Mouse (Mus musculus) retina, embryonic 14.5 days (tissue): ENCODE results near the gene Fhit.

Experiments used
- DNase-seq: peaks from one replicate; pipeline ENCODE4 v3.0.0-alpha.2; 2015; ENCODE audit warnings: low spot score

The Fhit gene

GRCm38 (mm10) chr14:10363306-10363705 lies 798.5 kb downstream of the Fhit start:
- no peak for DNase-seq

- DNase-seq: no peak
Measured at GRCm38 (mm10) chr14:10345905-10346304, 815.9 kb downstream of the Fhit start.

GRCm38 (mm10) chr14:10344064-10344463 lies 817.8 kb downstream of the Fhit start:
- no peak for DNase-seq

GRCm38 (mm10) chr14:10316764-10317163 lies 845.1 kb downstream of the Fhit start:
- DNase-seq: no peak

GRCm38 (mm10) chr14:10312190-10312589 lies 849.6 kb downstream of the Fhit start:
- no peak for DNase-seq

DNA sequence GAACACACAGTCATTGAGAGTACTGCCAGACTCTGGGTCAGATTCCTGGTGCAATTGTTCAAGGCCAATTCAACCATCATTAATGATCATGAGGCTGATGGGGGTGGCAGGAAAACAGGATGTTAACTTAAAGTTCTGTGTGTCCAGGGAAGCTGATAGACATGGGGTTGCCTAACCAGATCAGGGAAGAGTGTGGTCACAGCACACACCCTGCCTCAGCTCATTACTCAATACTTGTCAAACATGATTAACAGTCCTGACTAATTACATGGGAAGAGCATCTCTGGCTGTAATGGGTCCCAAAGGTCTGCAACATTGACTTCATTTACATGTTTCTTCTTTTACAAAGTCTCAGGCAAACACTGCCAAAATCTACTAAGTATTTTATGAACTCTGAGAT lies 856.5 kb downstream of the Fhit start:
- DNase-seq: peak; percentile 39

DNA sequence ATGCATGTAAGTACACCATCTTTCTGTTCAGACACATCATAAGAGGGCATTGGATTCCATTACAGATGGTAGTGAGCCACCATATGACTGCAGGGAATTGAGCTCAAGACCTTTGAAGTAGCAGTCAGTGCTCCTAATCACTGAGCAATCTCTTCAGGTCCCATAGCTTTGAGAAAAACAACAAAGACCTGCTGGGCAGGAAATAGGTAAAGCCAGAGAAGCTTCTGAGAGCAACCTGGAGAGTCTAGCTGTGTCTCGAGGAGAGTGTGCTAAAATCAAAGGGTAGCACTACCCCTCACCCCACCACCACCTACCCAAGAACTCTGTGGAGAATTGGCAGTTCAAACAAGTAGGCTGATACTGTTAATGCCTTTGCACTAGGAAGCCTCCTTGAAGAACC lies 860.3 kb downstream of the Fhit start:
- no peak for DNase-seq

GRCm38 (mm10) chr14:10300914-10301313 lies 860.9 kb downstream of the Fhit start:
- DNase-seq: no peak

- no peak for DNase-seq
Measured at GRCm38 (mm10) chr14:10299030-10299429, 862.8 kb downstream of the Fhit start.

DNA sequence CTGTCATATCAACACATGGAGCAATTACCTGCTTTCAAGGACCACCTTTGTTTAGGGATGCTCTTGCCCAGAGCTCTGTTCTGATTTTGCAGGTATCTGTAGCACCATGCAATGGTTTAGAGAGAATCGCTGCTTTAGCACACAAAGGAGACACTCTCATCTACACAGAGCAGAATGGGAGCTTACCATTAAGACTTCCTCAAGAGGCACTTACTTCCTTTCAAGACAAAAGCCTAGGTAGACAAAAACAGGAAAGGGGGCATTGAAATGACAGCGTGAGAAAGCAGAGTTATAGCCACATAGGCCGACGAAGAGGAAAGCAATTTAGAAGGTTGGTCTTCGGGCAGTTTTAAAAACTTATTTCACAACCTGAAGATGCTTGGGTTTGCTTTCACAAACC lies 872.8 kb downstream of the Fhit start:
- DNase-seq: no peak

DNA sequence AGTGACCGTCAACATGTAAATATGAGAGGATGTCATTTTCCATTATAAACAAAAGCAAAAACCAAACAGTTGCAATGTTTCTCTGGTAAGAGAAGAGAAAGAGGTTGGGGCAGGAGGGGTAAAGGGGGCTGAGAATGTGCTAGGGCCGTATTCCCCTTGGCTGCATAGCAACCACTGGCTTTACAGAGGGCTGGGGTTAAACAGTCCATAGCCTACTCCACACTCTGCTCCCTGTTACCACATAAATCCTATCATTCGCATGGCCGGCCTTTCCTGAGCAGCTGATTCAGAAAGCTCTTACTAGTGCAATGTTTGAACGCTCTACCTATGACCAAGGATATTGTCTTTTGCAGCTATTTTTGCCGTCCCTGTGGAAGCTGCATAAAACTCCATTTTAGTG lies 875.8 kb downstream of the Fhit start:
- peak; percentile 29 for DNase-seq

GRCm38 (mm10) chr14:10228708-10229107 lies 933.1 kb downstream of the Fhit start:
- no peak for DNase-seq

DNA sequence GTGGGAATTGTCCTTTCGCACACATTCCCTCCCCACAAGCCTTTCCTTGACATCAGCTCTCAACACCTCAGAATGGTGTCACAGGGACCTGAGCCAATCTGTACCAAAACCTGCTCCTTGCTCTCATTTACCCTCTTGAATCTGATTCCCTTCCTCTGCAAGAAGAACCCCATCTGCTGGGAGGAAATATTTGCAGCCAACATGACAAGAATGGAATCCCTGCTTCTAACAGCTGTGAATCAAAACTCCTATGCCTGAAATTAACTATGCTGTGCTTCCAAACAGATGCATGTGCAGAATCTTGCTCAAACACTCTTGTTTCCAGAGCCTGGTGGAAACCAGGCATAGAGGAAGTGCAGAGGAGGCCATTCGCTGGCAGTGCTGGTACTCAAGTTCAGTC lies 940.0 kb downstream of the Fhit start:
- DNase-seq: no peak

DNA sequence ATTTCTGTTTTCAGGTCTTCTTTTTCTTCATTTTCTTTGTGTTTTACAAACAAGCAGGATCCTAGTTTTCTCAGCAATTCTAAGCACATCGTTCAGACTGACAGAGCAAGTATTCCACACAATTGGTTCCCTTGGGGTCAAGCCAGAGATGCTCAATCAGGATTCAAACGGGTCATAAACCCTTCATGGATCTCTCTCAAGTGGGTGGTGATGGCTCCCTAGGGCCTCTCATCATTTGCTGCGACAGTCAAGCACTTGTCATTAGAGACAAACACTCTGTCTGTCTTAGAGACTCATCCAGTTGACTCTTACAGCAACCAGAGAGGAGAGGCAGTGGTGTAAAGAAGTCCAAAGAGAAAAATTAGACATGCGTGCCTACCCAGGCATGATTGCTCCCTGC lies 948.6 kb downstream of the Fhit start:
- DNase-seq: no peak

GRCm38 (mm10) chr14:10211184-10211583 lies 950.7 kb downstream of the Fhit start:
- no peak for DNase-seq

- DNase-seq: no peak
Measured at GRCm38 (mm10) chr14:10209007-10209406, 952.8 kb downstream of the Fhit start.

GRCm38 (mm10) chr14:10205699-10206098 lies 956.1 kb downstream of the Fhit start:
- DNase-seq: no peak

DNA sequence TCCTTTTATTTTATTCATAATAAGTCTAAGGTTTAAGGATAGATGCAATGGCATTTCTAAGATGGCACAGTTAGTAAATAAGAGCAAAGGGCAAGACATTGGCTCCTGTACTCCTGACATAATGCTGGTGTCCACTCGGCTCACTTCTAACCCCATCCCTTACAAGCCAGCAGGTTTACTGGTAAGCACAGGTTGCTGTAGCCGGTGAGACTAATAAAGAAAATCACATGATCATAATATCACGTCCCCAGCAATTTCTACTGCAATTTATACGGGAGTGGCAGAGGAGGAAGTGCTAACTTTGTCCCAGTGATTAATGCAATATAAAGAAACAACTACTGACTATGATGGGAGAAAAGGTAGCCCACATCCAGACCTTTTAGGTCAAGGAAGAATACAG lies 956.5 kb downstream of the Fhit start:
- no peak for DNase-seq

DNA sequence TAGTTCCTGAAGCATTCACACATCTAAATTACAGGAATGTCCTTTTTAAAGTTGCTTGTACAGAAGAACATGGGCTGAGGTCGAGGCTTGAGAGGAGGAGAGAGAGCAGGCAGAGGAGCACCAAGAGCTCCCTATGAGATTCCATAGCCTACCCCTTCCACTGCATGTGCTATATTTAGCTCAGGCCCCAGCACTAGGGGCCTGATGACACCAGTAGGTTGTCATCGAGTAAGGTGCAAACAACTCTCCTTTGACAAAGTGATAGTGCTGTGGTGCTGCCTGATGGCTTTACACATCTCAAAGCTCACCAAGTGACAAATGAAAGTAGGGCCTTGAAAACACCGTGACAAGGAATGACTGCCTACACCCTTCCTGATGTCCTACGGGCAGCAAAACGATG lies 967.7 kb downstream of the Fhit start:
- DNase-seq: no peak

GRCm38 (mm10) chr14:10171761-10172160 lies 990.1 kb downstream of the Fhit start:
- no peak for DNase-seq

GRCm38 (mm10) chr14:10166641-10167429 lies 995.0 kb downstream of the Fhit start:
- DNase-seq: no peak

- DNase-seq: peak; percentile 79
Measured at GRCm38 (mm10) chr14:10149872-10150271, 1012.0 kb downstream of the Fhit start.

GRCm38 (mm10) chr14:10139311-10139710 lies 1022.5 kb downstream of the Fhit start:
- DNase-seq: no peak

- no peak for DNase-seq
Measured at GRCm38 (mm10) chr14:10133873-10134272, 1028.0 kb downstream of the Fhit start.
